In genomic region chr12:86949501-86949900, GRCm38 (mm10) we compare ENCODE assay signal across 11 mouse cellular contexts. TPM values are rescaled to one million over a fixed set of nuclear protein-coding genes. Genes with fewer than 3 reads are reported as not detected.
A peak's percentile ranks its signal among the peaks of the same experiment; 100 is the strongest.
DNase-seq lines count a peak whose midpoint lies in the region; TF ChIP-seq lines count a peak whose summit lies in the region.
"Had no signal": no experiment of that assay in that cellular context is flagged by ENCODE, and none has a peak within 500 bp of the region (broad histone marks: within the 10 kb centered on the region; RNA-seq: fewer than 3 reads in every experiment).

No protein-coding gene starts in this region.

- intact Hi-C loops in gastrocnemius, adult 2 months (cut with DNase I) = loop anchor here (5.0 kb wide), 1 partner anchor 47 kb away; no protein-coding TSS in a partner anchor
- intact Hi-C loops in gastrocnemius, postnatal 36 days (cut with DNase I) = no loop called here
- intact Hi-C loops in left cerebral cortex, postnatal 14 days (cut with DNase I) = loop anchor here (5.0 kb wide), 2 partner anchors 67 to 177 kb away; partner anchors contain the start of gene Irf2bpl

- peaks cover 62% of the 10 kb centered on the region for H3K79me2 ChIP-seq in macrophage (ENCODE audit: inconsistent target)

- DNase-seq in gastrocnemius, adult 2 months = no peak
- no peak for DNase-seq in gastrocnemius, postnatal 36 days
- DNase-seq in spleen, adult 18-20 months = peak; percentile 44 to 52
- no peak for DNase-seq in spleen, postnatal 14 days (ENCODE audit: low spot score in 2 of 2)
- DNase-seq in adrenal gland, postnatal 10 days = no peak
- no peak for DNase-seq in left cerebral cortex, adult 11 months (ENCODE audit: low spot score)
- no peak for DNase-seq in left cerebral cortex, postnatal 14 days (ENCODE audit: low spot score in 2 of 2)
- DNase-seq: midbrain, embryonic 14.5 days had no signal

- peak overlapping the region; percentile 89 for H3K4me3 ChIP-seq in gastrocnemius, adult 2 months
- H3K4me3 ChIP-seq in macrophage (ENCODE audit: inconsistent target) = peak overlapping the region; percentile 98
- H3K4me3 ChIP-seq: stomach, embryonic 15.5 days had no signal

- H3K27ac ChIP-seq in gastrocnemius, adult 2 months = peak overlapping the region; percentile 99
- H3K27ac ChIP-seq in macrophage = peak overlapping the region; percentile 96
- H3K27ac ChIP-seq: stomach, embryonic 15.5 days had no signal

- peaks cover 18% of the 10 kb centered on the region for H3K36me3 ChIP-seq in macrophage (ENCODE audit: inconsistent target)

- no peak for TF ChIP-seq CTCF in gastrocnemius, adult 2 months (IDR thresholded peaks at IDR 0.05)

- 20% methylated on average over 9 of the region's 9 CpGs for WGBS in macrophage (ENCODE audit: missing documents)

RNA-seq across cellular contexts. Expression of gene Cipc, which starts 2.7 kb away (rescaled TPM):
- total RNA-seq in gastrocnemius, adult 2 months (2021) = 10 to 100 TPM; 32.2 to 33.8 TPM
- total RNA-seq in gastrocnemius, postnatal 36 days (2021) = 10 to 100 TPM; 26.3 to 30.3 TPM
- total RNA-seq in macrophage (2018; cell fraction: chromatin; rRNA removed) = 100 to 1,000 TPM in 24 of 26 experiments, 10 to 100 TPM in 2; 47.8 to 664 (median 256) TPM
- total RNA-seq in macrophage (2018; cell fraction: cytosol; rRNA removed) = 100 to 1,000 TPM in 9 of 26 experiments, 10 to 100 TPM in 17; 31.9 to 138 (median 77.0) TPM
- total RNA-seq in macrophage (2018; cell fraction: nucleus; rRNA removed) = 100 to 1,000 TPM in 20 of 26 experiments, 10 to 100 TPM in 6; 48.7 to 440 (median 191) TPM
- polyA plus RNA-seq in macrophage (2018) = 42.6 to 89.8 TPM (median 86.9 TPM) in 3 replicates
- 10 to 100 TPM; 21.0 to 23.7 TPM for total RNA-seq in adrenal gland, postnatal 10 days (2021)
- total RNA-seq in left cerebral cortex, postnatal 14 days (2021) = 10 to 100 TPM; 71.2 to 72.2 TPM

RNA-seq across cellular contexts. Expression of gene Zdhhc22, which starts 40.7 kb away (rescaled TPM):
- total RNA-seq in gastrocnemius, adult 2 months (2021) = not detected
- total RNA-seq in gastrocnemius, postnatal 36 days (2021) = not detected
- total RNA-seq in macrophage (2018; cell fraction: chromatin; rRNA removed) = not detected
- not detected for total RNA-seq in macrophage (2018; cell fraction: cytosol; rRNA removed)
- total RNA-seq in macrophage (2018; cell fraction: nucleus; rRNA removed) = not detected
- polyA plus RNA-seq in macrophage (2018) = not detected in 3 replicates
- total RNA-seq in adrenal gland, postnatal 10 days (2021) = under 1 TPM; 0.54 to 0.85 TPM
- total RNA-seq in left cerebral cortex, postnatal 14 days (2021) = 10 to 100 TPM; 46.0 to 56.9 TPM
- total RNA-seq: ES-E14 had no signal

Comparison
In these comparisons a context has a peak if more than half of its experiments do, and no peak if none do; other contexts are left out.
1. DNase-seq: peak in spleen, adult 18-20 months (2 of 2); none in gastrocnemius, adult 2 months (single experiment), gastrocnemius, postnatal 36 days (0 of 2), spleen, postnatal 14 days (0 of 2), adrenal gland, postnatal 10 days (single experiment), left cerebral cortex, adult 11 months (single experiment) and left cerebral cortex, postnatal 14 days (0 of 2).
2. RNA of gene Zdhhc22, which starts 40.7 kb away (total RNA-seq): 46.0 to 56.9 TPM in left cerebral cortex, postnatal 14 days; 0.54 to 0.85 TPM in adrenal gland, postnatal 10 days, not detected in gastrocnemius, postnatal 36 days and not detected in gastrocnemius, adult 2 months; every median in the first group is over 10 times any median in the second.